Mouse (Mus musculus): ENCODE measurements at regions not wholly inside any gene's neighbourhood (a gene's known extent, or its start where the extent isn't known, plus 50 kb on each side); places are given as distances from the start of the nearest gene placed in this dataset.

DNA sequence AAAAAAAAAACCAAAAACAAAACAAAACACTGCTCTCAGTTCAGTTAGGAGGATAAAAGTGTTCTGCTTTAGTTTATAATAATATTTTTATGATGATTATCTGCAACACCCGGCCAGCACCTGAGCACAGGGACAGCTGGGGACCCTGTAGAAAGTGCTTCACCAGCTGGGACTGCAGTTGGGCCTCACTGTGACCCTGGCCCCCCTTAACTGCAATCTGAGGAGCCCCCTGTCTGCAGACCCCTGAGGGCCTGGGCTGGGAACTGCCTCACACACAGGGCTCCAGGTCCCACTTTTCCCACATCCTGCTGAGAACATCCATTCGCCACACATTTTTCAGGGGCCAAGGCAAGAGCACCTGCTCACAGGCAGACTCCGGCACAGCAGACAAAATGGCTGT lies 437.6 kb downstream of the Rps24 start:
- TF ChIP-seq CTCF (conservative IDR thresholded peaks at IDR 0.05; ENCODE audit: low read length) (no peak), NANOG (IDR thresholded peaks at IDR 0.05; ENCODE audit: borderline replicate concordance, low read length) (no peak)
